Mouse (Mus musculus): Measurements from ENCODE around the gene Mark3.
"Not testable (repeated sequence)": the region's sequence is repeated elsewhere in the genome, so short reads cannot be mapped to it uniquely, and the experiment has no call there.

Mark3 gene

GRCm38 (mm10) chr12:111648061-111648645, 73.8 kb downstream of the Mark3 start:
- peak in 1 of 2 experiments; percentile 43 for DNase-seq (ENCODE audit: low spot score in 2 of 2)

GRCm38 (mm10) chr12:111652953-111653352, 78.6 kb downstream of the Mark3 start:
- DNase-seq (ENCODE audit: low spot score in 2 of 2), result no peak

GRCm38 (mm10) chr12:111653434-111653833, 79.1 kb downstream of the Mark3 start:
- DNase-seq (ENCODE audit: low spot score in 2 of 2), result peak; percentile 45 to 71

- no peak for DNase-seq (ENCODE audit: low spot score in 2 of 2)
Observed at GRCm38 (mm10) chr12:111655695-111656094, 81.4 kb downstream of the Mark3 start.

- DNase-seq (ENCODE audit: low spot score in 2 of 2), result no peak
Observed at GRCm38 (mm10) chr12:111659331-111659730, 85.0 kb downstream of the Mark3 start.

- no peak for DNase-seq (ENCODE audit: low spot score in 2 of 2)
Observed at GRCm38 (mm10) chr12:111660628-111661027, 86.3 kb downstream of the Mark3 start.

- not testable (repeated sequence) for DNase-seq (ENCODE audit: low spot score in 2 of 2)
Observed at GRCm38 (mm10) chr12:111661554-111661953, 87.2 kb downstream of the Mark3 start.

GRCm38 (mm10) chr12:111663228-111664143, 89.2 kb downstream of the Mark3 start:
- no peak for DNase-seq (ENCODE audit: low spot score in 2 of 2)

GRCm38 (mm10) chr12:111664144-111664634, 89.9 kb downstream of the Mark3 start:
- DNase-seq (ENCODE audit: low spot score in 2 of 2), result no peak

- DNase-seq (ENCODE audit: low spot score in 2 of 2), result no peak
Observed at GRCm38 (mm10) chr12:111665041-111665880, 90.9 kb downstream of the Mark3 start.

GRCm38 (mm10) chr12:111666380-111666779, 92.1 kb downstream of the Mark3 start:
- peak in 1 of 2 experiments; percentile 17 for DNase-seq (ENCODE audit: low spot score in 2 of 2)

- DNase-seq (ENCODE audit: low spot score in 2 of 2), result no peak
Observed at GRCm38 (mm10) chr12:111667421-111667820, 93.1 kb downstream of the Mark3 start.

GRCm38 (mm10) chr12:111668457-111668912, 94.2 kb downstream of the Mark3 start:
- peak; percentile 86 to 92 for DNase-seq (ENCODE audit: low spot score in 2 of 2)

- DNase-seq (ENCODE audit: low spot score in 2 of 2), result peak in 1 of 2 experiments; percentile 37
Observed at GRCm38 (mm10) chr12:111669000-111669788, 94.9 kb downstream of the Mark3 start.

GRCm38 (mm10) chr12:111669961-111670360, 95.6 kb downstream of the Mark3 start:
- DNase-seq (ENCODE audit: low spot score in 2 of 2), result no peak

- peak in 1 of 2 experiments; percentile 35 for DNase-seq (ENCODE audit: low spot score in 2 of 2)
Observed at GRCm38 (mm10) chr12:111670371-111670971, 96.1 kb downstream of the Mark3 start.

- DNase-seq (ENCODE audit: low spot score in 2 of 2), result peak in 1 of 2 experiments; percentile 18
Observed at GRCm38 (mm10) chr12:111670976-111671375, 96.7 kb downstream of the Mark3 start.

GRCm38 (mm10) chr12:111671431-111671902, 97.1 kb downstream of the Mark3 start:
- DNase-seq (ENCODE audit: low spot score in 2 of 2), result peak; percentile 75 to 82

- DNase-seq (ENCODE audit: low spot score in 2 of 2), result peak; percentile 90 to 91
Observed at GRCm38 (mm10) chr12:111672176-111672575, 97.9 kb downstream of the Mark3 start, which contains the start of gene Ckb. Ckb (minus strand) TSS chr12:111672338.

GRCm38 (mm10) chr12:111672581-111672980, 98.3 kb downstream of the Mark3 start:
- peak in 1 of 2 experiments; percentile 32 for DNase-seq (ENCODE audit: low spot score in 2 of 2)

Data from frontal cortex, postnatal 10 days (tissue).